Mouse (Mus musculus) lung, embryonic 15.5 days (tissue): ENCODE data around the gene Tspan18. TPM values are rescaled to one million over a fixed set of nuclear protein-coding genes. Genes with fewer than 3 reads are reported as not detected.
A peak's percentile ranks its signal among the peaks of the same experiment; 100 is the strongest.

Experiments
- ATAC-seq: fragments of 200-750 bp; cut with Nextera tagmentation; 2 replicates; pipeline ENCODE4 v1.8.0; 2017; ENCODE audit warnings: moderate number of reproducible peaks, borderline replicate concordance; ENCODE audit not compliant: low FRiP score, low TSS enrichment; ENCODE audit errors: extremely low read depth
- H3K27ac ChIP-seq: fragments of 300-500 bp; sonication (generic); 2 replicates; pipeline ENCODE4 v1.5.1; 2015; ENCODE audit warnings: moderate library complexity, mild to moderate bottlenecking, inconsistent platforms
- H3K27me3 ChIP-seq: fragments of 300-500 bp; sonication (generic); 2 replicates; pipeline ENCODE4 v1.6.1; 2015; ENCODE audit warnings: inconsistent platforms
- H3K36me3 ChIP-seq: fragments of 300-500 bp; sonication (generic); 2 replicates; pipeline ENCODE4 v1.6.1; 2015; ENCODE audit warnings: inconsistent platforms
- H3K4me1 ChIP-seq: fragments of 300-500 bp; sonication (generic); 2 replicates; pipeline ENCODE4 v1.6.1; 2015; ENCODE audit warnings: inconsistent platforms
- H3K4me2 ChIP-seq: fragments of 300-500 bp; sonication (generic); 2 replicates; pipeline ENCODE4 v1.6.1; 2015; ENCODE audit warnings: inconsistent platforms, mild to moderate bottlenecking, moderate library complexity
- H3K4me3 ChIP-seq: fragments of 300-500 bp; sonication (generic); 2 replicates; pipeline ENCODE4 v1.5.1; 2015; ENCODE audit warnings: mild to moderate bottlenecking, inconsistent platforms
- H3K9ac ChIP-seq: fragments of 300-500 bp; sonication (generic); 2 replicates; pipeline ENCODE4 v1.6.1; 2015; ENCODE audit warnings: inconsistent platforms
- H3K9me3 ChIP-seq: fragments of 300-500 bp; sonication (generic); 2 replicates; pipeline ENCODE4 v1.6.1; 2016; ENCODE audit warnings: inconsistent platforms
- WGBS: fragments of 180-500 bp; shearing (Covaris S2); methylation state at CpG from one replicate; pipeline ENCODE4 v1.1.7; 2015; 5-methylcytosine and 5-hydroxymethylcytosine counted together
- polyA plus RNA-seq: library from polyadenylated mRNA; unstranded; fragments of >200 nt; fragmentation: Nextera tagmentation; extraction: Ambion mirVana; gene quantifications from 2 replicates; pipeline ENCODE4 v1.2.1, GENCODE M21; 2015

Tspan18 gene
- polyA plus RNA-seq, 1 experiment from 2014 or later: 29.0 TPM

- no peak overlapping the region for H3K4me3 ChIP-seq
- H3K9ac ChIP-seq: no peak overlapping the region
- no peaks in the 10 kb centered on the region for H3K27me3 ChIP-seq
- peaks cover 58% of the 10 kb centered on the region for H3K4me1 ChIP-seq
- H3K27ac ChIP-seq: no peak overlapping the region
- no peak for ATAC-seq
- no peaks in the 10 kb centered on the region for H3K36me3 ChIP-seq
- 42% methylated on average over 1 of the region's 2 CpGs for WGBS
- H3K4me2 ChIP-seq: no peak overlapping the region
- H3K9me3 ChIP-seq: no peaks in the 10 kb centered on the region
Observed at GRCm38 (mm10) chr2:93286321-93286720, 48.0 kb downstream of the Tspan18 start.

- Histone ChIP-seq H3K9ac (no peak overlapping the region), H3K27me3 (no peaks in the 10 kb centered on the region), H3K27ac (no peak overlapping the region), H3K9me3 (no peaks in the 10 kb centered on the region), H3K4me1 (peaks cover 58% of the 10 kb centered on the region), H3K4me2 (no peak overlapping the region), H3K4me3 (no peak overlapping the region), H3K36me3 (no peaks in the 10 kb centered on the region)
- WGBS: 52% methylated on average over 8 of the region's 8 CpGs
- no peak for ATAC-seq
Observed at GRCm38 (mm10) chr2:93285842-93286241, 48.5 kb downstream of the Tspan18 start.

GRCm38 (mm10) chr2:93284625-93285024 is 49.7 kb downstream of the Tspan18 start:
- no peak overlapping the region for H3K27ac ChIP-seq

GRCm38 (mm10) chr2:93283481-93284293 is 50.6 kb downstream of the Tspan18 start:
- H3K4me3 ChIP-seq: no peak overlapping the region
- no peak overlapping the region for H3K9ac ChIP-seq
- no peaks in the 10 kb centered on the region for H3K9me3 ChIP-seq
- no peak overlapping the region for H3K27ac ChIP-seq
- H3K27me3 ChIP-seq: no peaks in the 10 kb centered on the region
- no peak overlapping the region for H3K4me2 ChIP-seq
- ATAC-seq: peak; percentile 49; the same call in 1 of the 2 replicates
- WGBS: 31% methylated on average over 7 of the region's 7 CpGs
- no peaks in the 10 kb centered on the region for H3K36me3 ChIP-seq
- peaks cover 51% of the 10 kb centered on the region for H3K4me1 ChIP-seq

More at GRCm38 (mm10) chr2:93284625-93285024, 49.7 kb downstream of the Tspan18 start:
- Histone ChIP-seq H3K4me3 (no peak overlapping the region), H3K27me3 (no peaks in the 10 kb centered on the region), H3K9ac (no peak overlapping the region), H3K4me2 (no peak overlapping the region), H3K9me3 (no peaks in the 10 kb centered on the region), H3K36me3 (no peaks in the 10 kb centered on the region), H3K4me1 (peaks cover 54% of the 10 kb centered on the region)
- ATAC-seq: no peak
- 58% methylated on average over 2 of the region's 2 CpGs for WGBS

GRCm38 (mm10) chr2:93282636-93283035 is 51.7 kb downstream of the Tspan18 start:
- Histone ChIP-seq H3K9ac (no peak overlapping the region), H3K4me3 (no peak overlapping the region), H3K9me3 (no peaks in the 10 kb centered on the region), H3K27ac (peak overlapping the region; percentile 10; the same call in 1 of the 2 replicates), H3K36me3 (no peaks in the 10 kb centered on the region), H3K4me1 (peaks cover 61% of the 10 kb centered on the region), H3K4me2 (no peak overlapping the region), H3K27me3 (no peaks in the 10 kb centered on the region)
- WGBS: 64% methylated on average over 4 of the region's 4 CpGs
- ATAC-seq: no peak

- no peaks in the 10 kb centered on the region for H3K9me3 ChIP-seq
- no peak overlapping the region for H3K27ac ChIP-seq
- H3K4me3 ChIP-seq: no peak overlapping the region
- no peak overlapping the region for H3K4me2 ChIP-seq
- no peaks in the 10 kb centered on the region for H3K27me3 ChIP-seq
- peaks cover 67% of the 10 kb centered on the region for H3K4me1 ChIP-seq
- no peak overlapping the region for H3K9ac ChIP-seq
- WGBS: 70% methylated on average over 6 of the region's 6 CpGs
- no peaks in the 10 kb centered on the region for H3K36me3 ChIP-seq
- no peak for ATAC-seq
Observed at GRCm38 (mm10) chr2:93281466-93281865, 52.8 kb downstream of the Tspan18 start.

GRCm38 (mm10) chr2:93280117-93280620 is 54.1 kb downstream of the Tspan18 start:
- Histone ChIP-seq H3K36me3 (no peaks in the 10 kb centered on the region), H3K9ac (no peak overlapping the region), H3K4me1 (peaks cover 55% of the 10 kb centered on the region), H3K4me2 (no peak overlapping the region), H3K9me3 (no peaks in the 10 kb centered on the region), H3K27ac (no peak overlapping the region), H3K4me3 (no peak overlapping the region), H3K27me3 (no peaks in the 10 kb centered on the region)
- ATAC-seq: no peak
- WGBS: 94% methylated on average over 2 of the region's 2 CpGs

GRCm38 (mm10) chr2:93278181-93278975 is 55.9 kb downstream of the Tspan18 start:
- H3K27me3 ChIP-seq: no peaks in the 10 kb centered on the region
- no peaks in the 10 kb centered on the region for H3K36me3 ChIP-seq
- H3K4me2 ChIP-seq: no peak overlapping the region
- peaks cover 37% of the 10 kb centered on the region for H3K4me1 ChIP-seq
- H3K9ac ChIP-seq: no peak overlapping the region
- H3K9me3 ChIP-seq: no peaks in the 10 kb centered on the region
- ATAC-seq: peak; percentile 56; the same call in 1 of the 2 replicates
- peak overlapping the region; percentile 73 for H3K27ac ChIP-seq
- 21% methylated on average over 11 of the region's 11 CpGs for WGBS
- no peak overlapping the region for H3K4me3 ChIP-seq

GRCm38 (mm10) chr2:93277486-93277885 is 56.8 kb downstream of the Tspan18 start:
- H3K9ac ChIP-seq: no peak overlapping the region
- H3K4me1 ChIP-seq: peaks cover 28% of the 10 kb centered on the region
- H3K4me2 ChIP-seq: no peak overlapping the region

GRCm38 (mm10) chr2:93276026-93276425 is 58.3 kb downstream of the Tspan18 start:
- H3K9ac ChIP-seq: no peak overlapping the region
- no peaks in the 10 kb centered on the region for H3K9me3 ChIP-seq
- H3K27ac ChIP-seq: no peak overlapping the region
- no peaks in the 10 kb centered on the region for H3K36me3 ChIP-seq
- no peak for ATAC-seq
- 84% methylated on average over 7 of the region's 7 CpGs for WGBS
- no peak overlapping the region for H3K4me2 ChIP-seq
- no peaks in the 10 kb centered on the region for H3K27me3 ChIP-seq
- no peak overlapping the region for H3K4me3 ChIP-seq
- H3K4me1 ChIP-seq: peaks cover 21% of the 10 kb centered on the region

More at GRCm38 (mm10) chr2:93277486-93277885, 56.8 kb downstream of the Tspan18 start:
- Histone ChIP-seq H3K9me3 (no peaks in the 10 kb centered on the region), H3K4me3 (no peak overlapping the region), H3K27ac (peak overlapping the region; percentile 73), H3K27me3 (no peaks in the 10 kb centered on the region), H3K36me3 (no peaks in the 10 kb centered on the region)
- 31% methylated on average over 4 of the region's 4 CpGs for WGBS
- no peak for ATAC-seq

GRCm38 (mm10) chr2:93273916-93274315 is 60.4 kb downstream of the Tspan18 start:
- Histone ChIP-seq H3K4me1 (peaks cover 32% of the 10 kb centered on the region), H3K27me3 (no peaks in the 10 kb centered on the region), H3K9me3 (no peaks in the 10 kb centered on the region), H3K36me3 (no peaks in the 10 kb centered on the region), H3K4me2 (no peak overlapping the region), H3K9ac (no peak overlapping the region), H3K27ac (no peak overlapping the region), H3K4me3 (no peak overlapping the region)
- no peak for ATAC-seq
- WGBS: 42% methylated on average over 1 of the region's 1 CpGs

GRCm38 (mm10) chr2:93270083-93270482 is 64.2 kb downstream of the Tspan18 start:
- H3K4me2 ChIP-seq: no peak overlapping the region
- H3K27me3 ChIP-seq: no peaks in the 10 kb centered on the region
- H3K4me3 ChIP-seq: no peak overlapping the region
- H3K36me3 ChIP-seq: no peaks in the 10 kb centered on the region
- no peaks in the 10 kb centered on the region for H3K9me3 ChIP-seq
- WGBS: 53% methylated on average over 5 of the region's 5 CpGs
- peak overlapping the region; percentile 58; the same call in 1 of the 2 replicates for H3K27ac ChIP-seq
- no peak overlapping the region for H3K9ac ChIP-seq
- ATAC-seq: no peak
- peaks cover 14% of the 10 kb centered on the region for H3K4me1 ChIP-seq
